Mouse (Mus musculus): ENCODE measurements at regions not wholly inside any gene's neighbourhood (a gene's known extent, or its start where the extent isn't known, plus 50 kb on each side); places are given as distances from the start of the nearest gene placed in this dataset.

GRCm38 (mm10) chr2:75491789-75492500, 167.1 kb upstream of the Hnrnpa3 start:
- CTCF ChIA-PET, result no interaction called here

- CTCF ChIA-PET, result no interaction called here
Observed at GRCm38 (mm10) chr2:75492501-75492898, 166.6 kb upstream of the Hnrnpa3 start.

GRCm38 (mm10) chr2:75496606-75497240, 162.3 kb upstream of the Hnrnpa3 start:
- CTCF ChIA-PET, result no interaction called here

- CTCF ChIA-PET, result no interaction called here
Observed at GRCm38 (mm10) chr2:75510223-75510622, 148.8 kb upstream of the Hnrnpa3 start.

- CTCF ChIA-PET, result no interaction called here
Observed at GRCm38 (mm10) chr2:75512422-75513170, 146.5 kb upstream of the Hnrnpa3 start.

GRCm38 (mm10) chr2:75514171-75514570, 144.9 kb upstream of the Hnrnpa3 start:
- CTCF ChIA-PET, result no interaction called here

- CTCF ChIA-PET, result no interaction called here
Observed at GRCm38 (mm10) chr2:75516223-75516622, 142.8 kb upstream of the Hnrnpa3 start.

GRCm38 (mm10) chr2:75517096-75517495, 142.0 kb upstream of the Hnrnpa3 start:
- CTCF ChIA-PET, result no interaction called here

- CTCF ChIA-PET, result no interaction called here
Observed at GRCm38 (mm10) chr2:75518607-75519006, 140.5 kb upstream of the Hnrnpa3 start.

- CTCF ChIA-PET, result no interaction called here
Observed at GRCm38 (mm10) chr2:75525562-75525961, 133.5 kb upstream of the Hnrnpa3 start.

GRCm38 (mm10) chr2:75528706-75529105, 130.4 kb upstream of the Hnrnpa3 start:
- CTCF ChIA-PET, result no interaction called here

GRCm38 (mm10) chr2:75538114-75538513, 120.9 kb upstream of the Hnrnpa3 start:
- CTCF ChIA-PET, result no interaction called here

GRCm38 (mm10) chr2:75539726-75540125, 119.3 kb upstream of the Hnrnpa3 start:
- CTCF ChIA-PET, result interaction anchor here (0.8 kb wide), 1 partner anchor 51 kb away, joined by 4 read pairs; no protein-coding TSS in a partner anchor

GRCm38 (mm10) chr2:75542331-75542730, 116.7 kb upstream of the Hnrnpa3 start:
- CTCF ChIA-PET, result no interaction called here

GRCm38 (mm10) chr2:75542781-75543180, 116.3 kb upstream of the Hnrnpa3 start:
- CTCF ChIA-PET, result interaction anchor here (0.6 kb wide), 1 partner anchor 27 kb away, joined by 3 read pairs; no protein-coding TSS in a partner anchor

GRCm38 (mm10) chr2:75545971-75546370, 113.1 kb upstream of the Hnrnpa3 start:
- CTCF ChIA-PET, result no interaction called here

- CTCF ChIA-PET, result no interaction called here
Observed at GRCm38 (mm10) chr2:75555676-75556075, 103.4 kb upstream of the Hnrnpa3 start.

- CTCF ChIA-PET, result no interaction called here
Observed at GRCm38 (mm10) chr2:75556744-75557143, 102.3 kb upstream of the Hnrnpa3 start.

- CTCF ChIA-PET, result interaction anchor here (0.6 kb wide), 1 partner anchor 365 kb away, joined by 3 read pairs; no protein-coding TSS in a partner anchor
Observed at GRCm38 (mm10) chr2:75557392-75557791, 101.7 kb upstream of the Hnrnpa3 start.

GRCm38 (mm10) chr2:75559920-75560319, 99.1 kb upstream of the Hnrnpa3 start:
- CTCF ChIA-PET, result no interaction called here

- CTCF ChIA-PET, result interaction anchor here (0.6 kb wide), 1 partner anchor 17 kb away, joined by 5 read pairs; no protein-coding TSS in a partner anchor
Observed at GRCm38 (mm10) chr2:75563253-75563913, 95.7 kb upstream of the Hnrnpa3 start.

GRCm38 (mm10) chr2:75564809-75565208, 94.3 kb upstream of the Hnrnpa3 start:
- CTCF ChIA-PET, result interaction anchor here (0.6 kb wide), 1 partner anchor 581 kb away, joined by 5 read pairs; no protein-coding TSS in a partner anchor

All from spleen, embryonic (tissue).